Mouse (Mus musculus): ENCODE results near the gene Ptprg.
A peak's percentile ranks its signal among the peaks of the same experiment; 100 is the strongest.
"Not testable (repeated sequence)": the region's sequence is repeated elsewhere in the genome, so short reads cannot be mapped to it uniquely, and the experiment has no call there.

The Ptprg gene

DNA sequence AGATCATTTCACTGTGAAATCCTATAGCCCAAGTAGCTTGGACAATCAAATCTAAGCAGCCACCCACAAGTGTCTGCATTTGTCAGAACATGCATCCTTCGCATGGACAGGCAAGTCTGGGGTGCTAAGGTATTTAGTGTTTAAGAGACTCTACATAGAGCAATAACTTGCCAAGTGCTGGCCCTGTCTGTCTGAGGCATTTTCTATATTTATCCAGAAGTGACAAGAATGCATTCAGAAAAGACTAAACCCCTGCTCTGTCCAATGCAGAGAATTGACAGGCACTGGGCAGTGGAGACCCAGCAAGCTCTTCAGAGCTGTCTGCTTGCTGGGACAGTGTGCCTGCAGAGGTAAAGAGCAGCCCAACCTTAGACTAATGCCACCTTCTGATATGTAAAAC lies 625.3 kb downstream of the Ptprg start:
- no peak for DNase-seq

DNA sequence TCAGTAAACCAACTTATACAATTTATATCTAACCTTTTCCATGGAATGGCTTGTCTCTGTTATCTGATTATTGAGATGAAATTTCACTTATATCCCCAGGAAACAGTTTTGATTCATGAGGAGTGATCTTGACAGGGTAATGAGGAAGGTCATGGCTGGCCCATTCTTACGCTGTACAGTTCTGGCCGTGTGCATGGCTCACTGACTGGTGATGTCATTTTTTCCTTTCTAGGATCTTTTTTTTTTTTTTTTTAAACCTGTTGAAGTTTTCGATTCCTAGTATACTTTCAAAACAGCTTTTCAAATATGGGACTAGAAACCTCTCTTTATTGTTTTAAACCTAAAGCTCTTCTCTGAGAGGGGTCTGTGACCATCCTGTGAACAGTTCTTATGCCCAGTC lies 626.8 kb downstream of the Ptprg start:
- DNase-seq, result no peak

DNA sequence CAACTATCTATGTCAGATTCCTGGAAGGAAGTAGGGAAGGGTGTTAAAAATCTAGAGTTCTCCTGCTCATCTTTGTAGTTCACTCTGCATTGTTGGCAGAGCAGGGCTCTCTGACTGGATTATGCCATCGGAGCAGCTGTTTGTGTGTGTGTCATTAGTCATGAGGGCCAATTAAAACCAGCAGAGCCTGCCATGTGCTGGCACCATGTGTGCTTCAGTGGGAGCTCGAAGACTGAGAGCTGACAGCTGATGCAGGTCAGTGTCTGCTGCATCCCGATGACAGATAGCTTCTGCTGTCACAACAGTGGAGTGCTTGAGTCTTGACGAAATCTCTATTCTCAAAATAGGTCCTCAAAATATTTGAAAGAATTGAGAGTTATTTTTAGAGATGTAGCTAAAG lies 631.7 kb downstream of the Ptprg start:
- no peak for DNase-seq

DNA sequence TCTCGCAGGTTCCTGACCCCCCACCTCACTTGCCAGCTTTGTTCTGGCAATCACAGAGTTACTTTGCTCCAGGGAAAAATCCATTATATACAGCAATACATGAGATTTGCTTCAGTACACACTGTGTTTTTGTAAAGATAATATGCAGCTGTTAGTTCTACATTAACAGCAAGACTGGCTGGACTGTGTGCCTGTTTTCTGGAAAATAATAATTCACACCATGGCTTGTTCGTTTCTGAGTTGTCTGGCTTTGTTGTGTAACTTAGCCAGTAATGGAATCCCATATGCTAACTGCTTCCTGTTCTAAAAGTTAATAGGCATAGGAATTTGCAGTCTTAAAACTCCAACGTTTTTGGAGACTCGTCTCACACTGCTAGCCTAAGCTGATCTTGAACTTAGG lies 635.0 kb downstream of the Ptprg start:
- DNase-seq, result no peak

DNA sequence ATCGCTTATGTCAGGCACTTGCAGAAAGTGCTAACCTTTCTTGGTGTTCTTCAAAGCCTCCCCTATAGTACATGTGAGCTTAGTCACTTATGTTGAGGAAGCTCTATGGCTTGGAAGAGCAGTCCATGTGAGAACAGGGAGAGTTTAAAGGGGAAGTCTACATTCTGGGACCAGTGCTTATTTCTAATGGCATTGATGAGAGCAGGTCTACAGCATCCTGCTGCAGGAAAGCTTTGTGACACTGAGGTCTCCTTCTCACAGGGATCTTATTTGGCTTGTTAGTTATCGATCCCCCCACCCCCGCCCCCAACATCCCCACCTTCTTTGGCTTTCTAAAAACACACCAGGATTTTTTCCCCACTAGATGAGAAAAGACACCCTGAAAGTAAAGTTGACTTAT lies 635.9 kb downstream of the Ptprg start:
- no peak for DNase-seq

DNA sequence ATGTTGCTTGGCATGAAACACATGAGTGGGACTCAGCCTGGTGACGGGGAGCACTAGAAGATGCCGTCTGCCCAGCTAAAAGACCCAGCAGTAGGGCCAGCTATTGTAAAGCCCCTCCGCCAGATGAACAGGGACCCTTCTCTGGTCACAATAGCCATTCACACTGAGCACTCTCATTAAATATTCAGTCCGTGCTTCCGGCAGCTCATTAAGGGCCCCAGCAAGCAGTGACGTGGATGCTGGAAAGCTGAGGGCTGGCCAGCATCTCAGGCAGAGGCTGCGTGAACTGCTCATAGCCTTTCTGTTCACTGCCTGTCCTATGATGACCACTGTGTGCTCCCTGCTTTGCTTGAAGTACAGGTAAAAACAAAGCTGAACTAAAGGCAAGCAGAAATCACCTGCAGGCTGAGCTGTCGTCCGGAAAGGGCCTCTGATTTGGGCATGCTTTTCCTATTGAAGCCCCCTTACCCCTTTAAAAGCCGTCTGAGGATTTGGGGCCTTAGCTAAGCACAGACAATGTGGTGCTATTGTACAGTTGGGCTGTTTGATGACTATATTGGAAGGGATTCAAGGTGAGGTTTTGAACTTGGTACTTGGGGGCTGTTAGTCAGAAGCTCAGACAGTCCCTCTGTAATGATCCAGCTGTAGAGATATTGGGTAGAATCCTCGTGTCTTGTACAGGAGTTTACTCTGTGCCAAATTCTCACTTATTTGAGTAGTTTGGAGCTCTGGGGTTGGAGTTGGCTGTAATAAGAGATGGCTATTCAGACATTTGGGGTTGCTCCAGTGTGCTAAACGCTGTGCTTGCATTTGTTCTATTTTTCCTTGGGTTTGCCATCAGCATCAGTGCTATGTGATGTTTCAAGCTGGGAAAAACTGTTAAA lies 636.6 kb downstream of the Ptprg start:
- no peak for DNase-seq

DNA sequence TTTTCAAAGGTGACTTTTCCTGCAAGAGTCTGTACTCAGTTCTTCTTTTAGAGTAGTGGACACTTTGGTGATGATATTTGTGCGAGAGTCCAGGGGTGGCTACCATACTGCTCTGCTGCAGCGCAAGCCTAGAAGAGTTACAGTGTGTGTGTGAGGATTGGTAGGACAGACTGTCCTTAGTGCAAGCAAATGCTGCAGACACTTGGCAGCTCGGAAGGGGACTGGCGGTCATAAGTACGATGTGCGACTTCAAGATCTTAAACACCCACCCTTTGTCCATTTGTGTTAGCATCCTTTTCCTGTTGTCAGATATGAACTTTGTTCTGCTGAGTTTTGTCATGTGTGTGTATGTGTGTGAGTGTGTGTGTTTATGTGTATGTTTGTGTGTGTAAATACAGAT lies 637.7 kb downstream of the Ptprg start:
- no peak for DNase-seq

DNA sequence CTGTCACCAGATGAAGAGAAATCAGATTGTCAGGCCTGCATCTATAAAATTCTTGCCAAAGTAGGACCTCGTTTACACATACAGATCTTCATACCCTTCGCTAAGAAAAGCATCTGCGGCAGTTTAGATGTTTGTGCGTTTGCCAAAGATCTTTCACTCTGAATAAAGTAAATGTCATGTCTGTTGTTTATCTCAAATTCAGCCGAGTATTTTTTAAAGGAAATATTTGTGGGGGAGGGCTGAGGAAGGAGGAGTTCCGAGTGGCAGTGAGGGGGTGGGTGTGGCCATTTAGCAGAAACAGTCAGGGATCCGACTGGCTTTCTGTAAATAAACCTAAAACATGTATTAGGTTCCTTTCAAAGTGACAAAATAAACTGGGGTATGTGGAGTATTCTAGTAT lies 645.4 kb downstream of the Ptprg start:
- no peak for DNase-seq

DNA sequence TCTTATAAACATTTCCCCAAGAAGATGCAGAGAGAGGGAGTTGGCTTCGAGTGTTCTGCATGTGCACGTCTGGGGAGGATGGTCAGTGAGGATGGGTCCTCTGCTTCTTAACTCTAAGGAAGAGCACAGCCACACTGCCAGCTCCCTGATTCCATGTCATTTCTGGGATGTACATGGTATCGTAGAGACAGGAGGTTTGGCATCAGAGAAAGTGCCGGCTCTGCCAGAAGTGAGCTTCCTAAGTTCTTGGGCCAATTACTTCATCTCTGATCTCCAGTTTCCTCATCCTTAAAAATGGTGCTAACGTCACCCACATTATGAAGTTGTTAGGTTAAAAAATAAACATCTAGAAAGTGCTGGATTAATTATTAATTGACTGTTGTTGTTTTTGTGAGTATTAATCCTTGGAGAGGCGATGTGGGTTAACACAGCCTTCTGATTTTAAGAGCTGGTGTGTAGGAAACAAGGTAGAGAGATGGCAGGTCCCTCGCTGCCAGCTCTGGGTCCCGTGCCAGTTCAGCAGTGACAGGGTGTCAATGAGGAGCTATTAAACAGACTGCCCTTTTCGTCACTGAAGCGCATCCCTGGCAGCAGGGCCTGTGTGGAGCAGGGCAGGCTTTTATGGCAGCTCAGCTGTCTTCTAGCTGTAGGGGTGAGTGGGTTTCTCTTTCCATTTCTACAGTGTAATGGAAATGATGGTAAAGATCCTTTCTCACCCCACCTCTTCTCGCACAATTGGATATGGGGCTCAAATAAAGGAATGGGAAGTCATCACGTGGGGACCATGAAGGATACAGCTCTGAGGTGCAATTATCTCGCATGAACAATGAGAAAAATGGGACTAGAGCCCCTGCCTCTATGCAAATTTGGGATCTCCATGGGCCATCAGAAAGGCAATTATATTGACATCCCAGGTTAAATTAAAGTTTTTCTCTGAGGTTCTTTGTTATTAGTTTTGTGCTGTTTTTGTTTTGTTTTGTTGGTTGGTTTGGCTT lies 646.9 kb downstream of the Ptprg start:
- DNase-seq, result peak; percentile 11

DNA sequence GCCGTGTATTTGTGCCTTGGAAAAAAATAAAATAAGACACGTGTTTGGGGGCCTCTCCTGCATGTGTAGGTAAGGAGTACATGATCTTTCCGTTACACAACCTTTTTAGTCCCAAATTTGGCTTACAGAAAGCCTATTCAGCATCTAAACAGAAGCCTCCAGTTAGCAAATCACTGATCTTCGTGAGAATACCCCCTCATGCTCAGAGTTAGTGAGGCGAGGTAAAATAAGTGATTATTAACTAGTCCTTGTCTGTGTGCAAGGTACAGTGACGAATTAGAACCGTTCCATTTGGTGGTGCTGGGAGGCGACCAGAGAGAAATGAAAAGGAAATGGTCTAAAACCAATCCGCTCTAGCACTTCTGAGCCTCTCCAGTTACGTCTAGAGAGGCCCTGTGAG lies 648.9 kb downstream of the Ptprg start:
- DNase-seq, result no peak

DNA sequence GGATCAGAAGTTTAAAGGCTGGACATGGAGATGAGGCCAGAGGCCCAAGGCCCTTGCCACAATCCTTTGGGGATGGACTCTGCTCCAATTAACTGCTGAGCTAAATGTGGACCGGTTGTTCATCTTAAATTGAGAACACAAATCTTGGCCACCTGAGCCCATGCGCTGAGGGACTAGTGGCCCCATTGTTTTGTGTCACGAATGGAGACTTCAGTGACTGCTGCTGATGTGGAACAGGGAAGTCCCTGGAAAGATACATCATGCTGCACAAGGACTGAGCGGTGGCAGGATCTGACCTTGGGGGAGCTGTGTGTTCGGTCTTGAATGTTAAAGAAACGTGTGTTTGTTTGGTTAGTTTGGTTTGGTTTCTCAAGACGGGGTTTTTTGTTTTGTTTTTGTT lies 649.7 kb downstream of the Ptprg start:
- DNase-seq, result no peak

DNA sequence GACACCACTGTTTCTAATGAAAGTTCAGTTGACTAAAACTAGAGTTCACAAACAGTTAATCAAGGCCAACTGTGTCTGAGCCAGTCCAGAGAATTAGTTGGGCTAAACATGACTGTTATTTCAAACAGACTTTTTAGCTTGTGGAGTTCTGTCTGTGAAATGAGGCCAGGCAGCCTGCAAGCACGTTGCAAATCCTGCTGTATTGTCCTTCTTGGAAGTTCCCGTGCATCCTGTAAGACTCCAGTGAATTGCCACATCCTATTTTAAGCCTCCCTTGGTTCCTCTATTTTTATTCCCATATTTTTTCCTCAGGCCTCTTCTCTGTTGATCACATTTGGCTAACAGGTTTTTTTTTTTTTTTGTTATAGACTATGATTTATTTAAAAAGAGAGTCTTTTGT lies 652.8 kb downstream of the Ptprg start:
- no peak for DNase-seq

DNA sequence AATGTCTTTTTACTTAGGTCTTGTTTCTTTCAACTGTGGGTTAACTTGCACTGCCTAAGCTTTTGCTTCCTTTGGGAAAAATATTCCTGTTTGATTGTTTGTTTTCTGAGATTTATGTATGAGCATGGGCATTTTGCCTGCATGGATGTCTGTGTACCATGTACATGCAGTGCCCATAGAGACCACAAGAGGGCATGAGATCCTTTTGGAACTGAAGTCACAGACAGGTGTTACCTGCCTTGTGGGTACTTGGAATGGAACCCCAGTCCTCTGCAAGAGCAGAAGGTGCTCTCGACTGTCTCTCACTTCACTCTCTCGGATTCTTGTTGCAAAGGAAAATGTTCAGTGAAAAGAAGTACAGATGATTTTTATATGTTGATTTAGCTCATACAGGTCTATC lies 655.2 kb downstream of the Ptprg start:
- DNase-seq, result peak; percentile 7

DNA sequence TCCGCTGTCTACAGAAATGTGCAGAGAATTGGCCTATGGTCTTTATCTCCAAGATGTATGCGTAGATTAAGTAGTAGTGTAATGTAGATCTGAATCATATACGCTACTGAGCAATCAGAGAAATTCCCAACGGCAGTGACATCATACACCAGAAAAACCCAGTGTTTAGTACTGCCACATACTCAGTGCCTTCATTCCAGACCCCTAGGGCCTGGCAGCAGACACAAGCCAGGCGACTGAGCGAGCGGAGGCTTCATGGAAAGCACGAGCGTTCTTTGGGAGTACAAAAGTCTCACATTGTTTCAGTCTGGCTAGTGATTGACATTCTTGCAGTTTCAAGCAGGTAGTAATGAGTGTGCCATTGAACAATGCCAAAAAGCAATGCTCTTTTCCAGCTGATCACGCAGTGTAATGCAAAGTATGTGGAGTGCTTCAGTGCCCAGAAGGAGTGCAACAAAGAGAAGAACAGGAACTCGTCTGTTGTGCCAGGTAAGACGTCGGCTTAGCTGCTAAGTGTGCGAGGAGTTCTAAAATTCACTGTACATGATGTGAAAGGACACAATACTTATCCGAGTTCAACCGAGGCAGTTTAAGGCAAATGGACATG lies 665.3 kb downstream of the Ptprg start:
- no peak for DNase-seq

DNA sequence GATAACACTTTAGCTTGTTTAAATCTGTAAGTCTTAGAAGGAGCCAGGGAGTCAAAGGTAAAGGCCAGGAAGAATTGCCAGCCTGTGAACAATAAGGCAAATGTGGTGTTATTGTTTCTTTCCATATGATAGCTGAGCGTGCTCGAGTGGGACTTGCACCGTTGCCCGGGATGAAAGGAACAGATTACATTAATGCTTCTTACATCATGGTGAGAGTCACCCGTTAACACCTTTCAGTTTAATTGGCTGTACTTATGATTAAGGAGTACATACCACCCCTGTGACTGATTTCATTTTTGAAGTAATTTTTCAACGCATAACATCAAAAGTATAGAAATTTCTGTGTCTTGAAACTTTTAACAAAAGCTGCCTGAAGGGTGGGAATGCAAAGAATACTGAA lies 666.5 kb downstream of the Ptprg start:
- no peak for DNase-seq

DNA sequence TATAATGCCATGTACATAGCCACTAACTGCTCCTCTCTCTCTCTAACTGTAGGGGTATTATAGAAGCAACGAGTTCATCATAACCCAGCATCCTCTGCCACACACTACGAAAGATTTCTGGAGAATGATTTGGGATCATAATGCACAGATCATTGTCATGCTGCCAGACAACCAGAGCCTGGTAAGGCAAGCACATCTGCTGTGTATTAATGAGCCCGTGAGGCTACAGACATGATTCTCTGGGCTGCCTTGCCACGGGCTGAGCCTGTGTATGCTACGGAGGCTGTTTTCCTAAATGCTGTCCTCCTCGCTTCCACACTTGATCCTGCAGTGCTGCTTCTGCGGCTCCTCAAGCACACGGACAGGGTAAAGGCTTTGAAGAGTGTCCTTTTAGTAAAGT lies 667.2 kb downstream of the Ptprg start:
- DNase-seq, result no peak

DNA sequence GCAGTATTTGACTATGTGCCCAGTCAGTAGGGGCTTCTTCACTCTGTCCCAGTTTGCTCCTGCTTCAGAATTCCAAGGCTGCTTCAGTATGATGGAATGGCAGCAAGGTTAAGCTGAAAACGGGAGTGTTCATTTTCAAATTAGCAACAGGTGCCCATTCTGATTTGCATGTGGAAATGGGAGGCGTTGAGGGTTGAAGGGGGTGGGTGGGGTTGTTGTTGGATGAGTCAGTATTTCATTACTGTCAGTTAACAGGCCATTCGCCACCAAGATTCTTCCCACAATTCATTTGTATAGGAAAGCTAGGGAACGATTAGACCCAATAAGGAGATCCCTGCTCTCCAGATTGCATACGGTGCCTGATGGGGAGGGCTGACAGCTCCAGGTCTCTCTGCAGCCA lies 668.2 kb downstream of the Ptprg start:
- no peak for DNase-seq

DNA sequence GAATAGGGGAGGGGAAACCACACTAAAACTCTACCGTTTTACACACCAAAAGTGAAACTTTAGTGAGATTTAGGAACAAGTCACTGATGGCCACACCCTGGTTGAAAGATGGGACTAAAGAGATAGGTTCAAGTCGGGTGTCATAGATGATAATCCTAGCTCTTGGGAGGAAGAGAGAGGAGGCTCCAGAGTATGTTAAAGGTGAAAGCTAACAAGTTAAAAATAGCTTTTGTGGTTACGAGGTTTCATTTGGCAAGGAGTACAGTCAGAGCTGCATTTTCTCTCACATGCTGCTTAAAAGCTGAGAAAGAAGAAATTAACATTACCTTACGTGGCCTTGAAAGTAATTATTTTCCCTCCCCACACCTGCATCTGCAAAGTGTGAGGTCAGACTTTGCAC lies 690.4 kb downstream of the Ptprg start:
- DNase-seq, result no peak

DNA sequence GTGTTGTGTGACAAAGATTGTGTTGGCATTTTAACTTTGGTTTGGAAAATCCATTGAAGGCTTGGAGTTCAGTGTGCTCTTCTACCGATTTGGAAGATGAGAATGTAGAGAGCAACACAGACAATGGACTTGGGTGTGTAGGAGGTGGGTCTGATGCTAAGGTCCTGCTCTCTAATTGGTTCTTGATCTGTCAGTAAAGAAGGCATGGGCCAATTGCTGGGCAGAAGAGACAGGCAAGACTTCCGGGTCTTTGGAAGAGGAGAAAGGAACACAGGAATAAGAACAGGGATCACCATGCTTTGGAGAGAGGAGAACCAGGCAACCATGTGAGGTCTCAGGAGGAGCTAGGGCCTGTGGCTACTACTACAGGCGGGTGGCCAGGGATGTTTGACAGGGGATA lies 722.7 kb downstream of the Ptprg start:
- no peak for DNase-seq

DNA sequence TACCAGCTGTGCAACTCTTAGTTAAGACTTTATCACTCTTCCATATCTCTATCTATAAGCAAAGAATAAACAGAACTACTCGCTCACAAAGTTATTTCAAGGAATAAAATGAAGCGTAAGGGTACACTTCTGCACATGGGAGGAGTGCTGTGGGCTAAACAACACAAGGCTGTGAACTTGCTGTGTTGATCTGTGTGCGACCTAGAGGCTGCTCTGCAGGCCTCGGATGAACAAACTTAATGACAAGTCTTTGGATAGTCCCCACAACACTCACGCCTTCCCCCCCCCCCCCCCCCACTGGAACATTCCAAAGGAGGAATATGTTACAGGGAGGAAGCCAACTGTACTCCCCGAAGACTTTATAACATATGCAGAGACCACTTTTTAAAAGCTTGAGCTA lies 730.3 kb downstream of the Ptprg start, which contains the start of gene Gm49355:
TSS of gene Gm49355 (plus strand) at position 336 of the 400 bp plus-strand sequence.
- DNase-seq, result no peak

DNA sequence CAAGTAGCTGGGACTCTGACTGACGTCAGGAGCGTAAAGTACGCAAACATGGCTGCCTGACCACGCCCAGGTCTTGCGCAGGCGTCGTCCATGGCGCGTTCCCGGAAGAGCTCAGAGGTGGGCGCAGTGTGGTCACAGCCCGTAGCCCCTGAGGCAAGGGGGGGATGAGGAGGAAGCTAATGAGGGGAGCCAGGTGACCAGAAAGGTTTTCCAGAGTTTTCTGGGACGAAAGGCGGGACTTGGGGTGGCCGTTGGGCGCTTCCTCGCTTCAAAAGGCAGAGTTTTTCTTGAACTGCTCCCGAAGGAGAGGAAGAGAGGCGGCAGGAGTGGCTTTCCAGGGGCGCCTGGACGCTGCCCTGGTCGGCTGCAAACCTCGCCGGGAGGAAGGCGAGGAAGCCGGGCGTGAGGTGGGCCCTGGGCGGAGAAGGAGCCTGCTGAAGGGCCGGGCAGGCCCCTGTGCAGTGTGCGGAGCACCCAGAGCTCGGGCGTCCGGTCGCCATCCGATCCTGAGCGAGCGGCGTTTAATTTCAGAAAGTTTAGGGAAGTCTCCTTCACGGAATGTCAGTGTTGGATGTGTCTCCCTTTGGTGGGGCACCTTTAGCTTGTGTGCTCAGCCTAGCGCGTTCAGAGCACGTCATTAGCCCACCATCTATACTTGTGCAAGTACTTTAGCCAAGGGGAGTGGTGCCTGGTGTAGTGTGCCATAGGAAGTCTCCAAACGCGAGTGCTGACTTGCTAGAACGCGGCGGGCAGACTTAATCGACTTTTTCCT lies 731.0 kb downstream of the Ptprg start, which contains the start of gene 3830406C13Rik:
TSS of gene 3830406C13Rik (plus strand) at position 33 of the 772 bp plus-strand sequence.
- DNase-seq, result peak; percentile 87

DNA sequence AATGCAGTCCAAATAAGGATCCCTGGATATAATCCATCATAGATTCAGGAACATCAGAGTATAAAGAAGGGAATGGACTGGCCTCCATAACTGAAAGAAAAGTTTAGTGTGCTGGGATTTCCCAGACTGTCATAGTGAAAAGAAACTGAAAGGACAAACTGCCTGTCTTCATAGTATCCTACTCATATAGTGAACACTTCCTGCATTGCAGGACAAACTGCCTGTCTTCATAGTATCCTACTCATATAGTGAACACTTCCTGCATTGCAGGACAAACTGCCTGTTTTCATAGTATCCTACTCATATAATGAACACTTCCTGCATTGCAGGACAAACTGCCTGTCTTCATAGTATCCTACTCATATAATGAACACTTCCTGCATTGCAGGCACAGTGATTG lies 736.4 kb downstream of the Ptprg start:
- DNase-seq, result not testable (repeated sequence)
